Mouse (Mus musculus): ENCODE measurements at regions not wholly inside any gene's neighbourhood (a gene's known extent, or its start where the extent isn't known, plus 50 kb on each side); places are given as distances from the start of the nearest gene placed in this dataset.

DNA sequence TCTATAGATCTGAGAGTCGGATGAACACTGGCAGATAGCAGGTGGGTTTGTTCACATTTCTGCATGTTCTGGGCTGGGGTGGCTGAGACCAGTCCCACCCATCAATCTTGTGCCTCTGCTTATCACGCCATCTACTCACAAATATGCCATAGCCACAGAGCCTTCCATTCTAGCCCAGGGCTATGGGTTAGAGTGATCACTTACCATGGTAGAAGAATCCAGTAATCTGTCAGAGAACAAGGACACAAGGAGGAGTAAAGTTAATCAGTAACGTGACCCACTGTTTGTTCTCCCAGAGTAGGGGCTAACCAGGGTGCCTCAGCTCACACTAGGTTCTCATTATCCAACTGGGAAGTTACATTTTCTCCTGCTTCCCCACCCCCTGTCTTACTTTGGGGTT, 52.1 kb upstream of the Cd93 start:
- TF ChIP-seq CTCF (IDR thresholded peaks at IDR 0.05; ENCODE audit: low read depth): no peak
- no peak for TF ChIP-seq EP300 (IDR thresholded peaks at IDR 0.05; ENCODE audit: low read depth)
